Mouse (Mus musculus) liver, embryonic 14.5 days (tissue): ENCODE results near the gene Slc25a33. TPM values are rescaled to one million over a fixed set of nuclear protein-coding genes. Genes with fewer than 3 reads are reported as not detected.

ENCODE experiments used
- ATAC-seq: fragments of 200-750 bp; cut with Nextera tagmentation; 2 replicates; pipeline ENCODE4 v1.8.0; 2017; ENCODE audit warnings: moderate number of reproducible peaks, mild to moderate bottlenecking, moderate library complexity; ENCODE audit not compliant: insufficient read depth
- DNase-seq, 3 experiments: peaks; one replicate each; pipeline ENCODE4 v3.0.0-alpha.2; 2012 to 2013; ENCODE audit warnings: low read depth in 3 of 3, low spot score in 3 of 3
- H3K27ac ChIP-seq: fragments of 300-500 bp; sonication (generic); 2 replicates; pipeline ENCODE4 v1.5.1; 2014; ENCODE audit warnings: moderate library complexity, mild to moderate bottlenecking, control low read depth, inconsistent platforms
- H3K27me3 ChIP-seq: fragments of 300-500 bp; sonication (generic); 2 replicates; pipeline ENCODE4 v1.6.1; 2014; ENCODE audit warnings: mild to moderate bottlenecking, low read length, moderate library complexity; ENCODE audit not compliant: control insufficient read depth, insufficient read depth
- H3K36me3 ChIP-seq: fragments of 300-500 bp; sonication (generic); replicated peaks from 2 replicates; pipeline ENCODE4 v1.6.1; 2014; ENCODE audit warnings: low read depth; ENCODE audit not compliant: control insufficient read depth, insufficient read depth
- H3K4me1 ChIP-seq, 2 experiments: fragments of 200-500 bp in 1 of 2; fragments of 300-500 bp in 1 of 2; sonication (generic) in 1 of 2; replicated peaks; 2 replicates each; pipeline ENCODE4 v1.6.1; 2012 to 2014; ENCODE audit warnings: antibody characterized with exemption in 1 of 2, inconsistent platforms in 1 of 2, low read length in 1 of 2; ENCODE audit not compliant: control insufficient read depth in 2 of 2, insufficient read depth in 2 of 2
- H3K4me2 ChIP-seq: fragments of 300-500 bp; sonication (generic); 2 replicates; pipeline ENCODE4 v1.6.1; 2014; ENCODE audit warnings: low read depth, mild to moderate bottlenecking, control low read depth, moderate library complexity
- H3K4me3 ChIP-seq, 2 experiments: fragments of 200-500 bp in 1 of 2; fragments of 300-500 bp in 1 of 2; sonication (generic) in 1 of 2; 2 replicates each; pipeline ENCODE4 v1.5.1; 2012 to 2014; ENCODE audit warnings: low read depth in 2 of 2, low read length in 2 of 2, mild to moderate bottlenecking in 2 of 2, control low read depth in 1 of 2, inconsistent platforms in 1 of 2, moderate library complexity in 1 of 2; ENCODE audit not compliant: insufficient read depth in 1 of 2
- H3K9ac ChIP-seq: fragments of 300-500 bp; sonication (generic); replicated peaks from 2 replicates; pipeline ENCODE4 v1.6.1; 2014; ENCODE audit warnings: mild to moderate bottlenecking, control low read depth, moderate library complexity
- H3K9me3 ChIP-seq: fragments of 300-500 bp; sonication (generic); 2 replicates; pipeline ENCODE4 v1.6.1; 2016; ENCODE audit warnings: low read length, mixed read lengths; ENCODE audit not compliant: control insufficient read depth
- CTCF ChIP-seq: IDR thresholded peaks from 2 replicates; pipeline ENCODE4 v1.5.1; 2016; ENCODE audit warnings: antibody characterized with exemption, low read depth, control low read depth
- EP300 ChIP-seq: IDR thresholded peaks from 2 replicates; pipeline ENCODE4 v1.6.1; 2016; ENCODE audit warnings: antibody characterized with exemption, low read depth
- WGBS: fragments of 180-500 bp; shearing (Covaris S2); extraction: QIAGEN DNeasy Blood & Tissue Kit; methylation state at CpG from one replicate; pipeline ENCODE4 v1.1.7; 2014; ENCODE audit not compliant: insufficient replicate concordance; 5-methylcytosine and 5-hydroxymethylcytosine counted together
- polyA plus RNA-seq, 2 experiments: library from polyadenylated mRNA; depleted of rRNA in 1 of 2; stranded (reverse) in 1 of 2; unstranded in 1 of 2; fragments of >200 nt; fragmentation: Nextera tagmentation in 1 of 2; extraction: Ambion mirVana in 1 of 2; gene quantifications; 2 replicates each; pipeline versions ENCODE4 v1.2.1 to v1.2.3; 2012 to 2014

The Slc25a33 gene
- polyA plus RNA-seq, 2 experiments = 4.8 to 7.8 TPM

DNA sequence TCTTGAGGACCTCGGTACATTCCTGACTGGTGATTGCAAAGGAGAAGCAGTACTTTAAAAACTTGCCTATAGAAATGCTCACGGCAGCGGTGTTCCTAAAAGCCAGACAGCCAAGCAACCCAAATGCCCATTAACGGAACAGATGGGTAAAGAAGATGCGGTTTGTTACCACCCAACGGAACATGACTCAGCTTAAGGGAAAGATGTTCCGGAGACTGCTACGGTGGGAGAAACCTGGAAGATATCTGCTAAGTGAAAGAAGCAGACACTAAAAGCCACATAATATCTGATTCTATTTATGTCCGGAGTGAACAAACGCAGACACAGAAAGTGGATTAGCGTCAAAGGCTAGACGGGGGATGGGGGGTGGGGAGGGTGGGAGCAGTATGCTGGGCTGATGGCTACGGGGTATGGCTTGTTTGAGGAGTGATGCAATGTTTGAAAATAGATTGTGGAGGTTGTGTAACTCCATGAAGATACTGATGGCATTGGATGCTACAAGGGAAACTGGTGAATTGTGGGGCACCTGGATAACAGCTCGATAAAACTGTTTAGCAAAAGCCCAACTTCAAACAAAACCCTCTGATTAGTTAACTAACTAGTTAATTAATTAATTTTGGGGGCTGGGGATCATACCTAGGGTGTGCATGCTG lies 22.6 kb upstream of the Slc25a33 start:
- H3K27me3 ChIP-seq = no peaks in the 10 kb centered on the region
- H3K4me2 ChIP-seq = no peak overlapping the region
- TF ChIP-seq EP300 = no peak
- no peak for TF ChIP-seq CTCF
- H3K4me1 ChIP-seq = peaks cover 0 to 24% of the 10 kb centered on the region in 2 experiments; a peak in 2 of 4 replicates
- WGBS = 53% methylated on average over 14 of the region's 14 CpGs
- H3K9ac ChIP-seq = no peak overlapping the region
- no peak overlapping the region for H3K27ac ChIP-seq
- peak; percentile 27; the same call in 1 of the 2 replicates for ATAC-seq
- H3K36me3 ChIP-seq = no peaks in the 10 kb centered on the region
- no peaks in the 10 kb centered on the region for H3K9me3 ChIP-seq
- no peak for DNase-seq
- H3K4me3 ChIP-seq = no peak overlapping the region

DNA sequence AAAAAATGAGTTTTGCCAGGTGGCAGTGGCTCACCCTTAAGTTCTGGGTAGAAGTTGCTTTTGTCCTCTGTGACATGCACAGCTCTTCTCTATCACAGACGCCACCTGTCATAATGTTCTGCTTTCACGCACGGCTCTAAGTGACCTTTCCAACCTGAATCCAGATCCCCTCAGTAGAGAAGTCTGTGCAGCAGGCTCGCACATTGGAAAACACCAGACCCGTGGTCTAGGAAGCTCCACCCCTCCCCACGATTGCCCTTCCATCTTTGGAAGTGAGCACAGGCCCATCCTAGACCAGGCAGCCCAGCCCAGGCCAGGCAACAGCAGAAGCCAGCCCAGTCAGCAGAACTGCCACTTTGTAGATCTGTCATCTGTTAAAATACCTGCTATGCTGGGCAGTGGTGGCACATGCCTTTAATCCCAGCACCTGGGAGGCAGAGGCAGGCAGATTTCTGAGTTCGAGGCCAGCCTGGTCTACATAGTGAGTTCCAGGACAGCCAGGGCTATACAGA lies 20.9 kb upstream of the Slc25a33 start:
- ATAC-seq = no peak
- WGBS = 61% methylated on average over 7 of the region's 7 CpGs
- H3K9ac ChIP-seq = no peak overlapping the region

DNA sequence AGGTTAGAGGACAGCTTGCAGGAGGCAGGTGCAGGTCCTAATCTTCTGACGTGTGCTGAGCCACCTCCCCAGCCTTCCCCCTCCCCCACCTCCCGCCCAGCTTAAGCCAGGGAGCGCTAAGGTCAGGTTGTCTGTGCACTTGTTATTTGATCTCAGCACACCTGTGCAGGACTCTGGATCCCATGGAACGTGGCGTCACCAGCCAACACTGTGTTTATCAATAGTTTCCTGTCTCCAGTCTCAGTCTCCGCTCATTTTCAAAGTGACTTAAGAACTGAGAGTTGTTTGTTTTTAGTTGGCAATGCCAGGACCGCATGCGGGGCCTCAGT lies 19.9 kb upstream of the Slc25a33 start:
- Histone ChIP-seq H3K4me3 (no peak overlapping the region), H3K4me1 (peaks cover 0 to 32% of the 10 kb centered on the region in 2 experiments; a peak in 2 of 4 replicates), H3K27me3 (no peaks in the 10 kb centered on the region), H3K9ac (no peak overlapping the region), H3K9me3 (no peaks in the 10 kb centered on the region), H3K4me2 (no peak overlapping the region), H3K27ac (no peak overlapping the region), H3K36me3 (no peaks in the 10 kb centered on the region)
- DNase-seq (no peak), ATAC-seq (peak; percentile 27; the same call in 1 of the 2 replicates)
- no peak for TF ChIP-seq EP300
- no peak for TF ChIP-seq CTCF
- WGBS = 49% methylated on average over 8 of the region's 8 CpGs

More for the DNA sequence above, 20.9 kb upstream of the Slc25a33 start:
- TF ChIP-seq EP300 = no peak
- TF ChIP-seq CTCF = no peak
- no peaks in the 10 kb centered on the region for H3K27me3 ChIP-seq
- H3K4me1 ChIP-seq = peaks cover 0 to 32% of the 10 kb centered on the region in 2 experiments; a peak in 2 of 4 replicates
- DNase-seq = no peak
- no peak overlapping the region for H3K4me2 ChIP-seq
- no peaks in the 10 kb centered on the region for H3K9me3 ChIP-seq
- no peak overlapping the region for H3K4me3 ChIP-seq
- H3K36me3 ChIP-seq = no peaks in the 10 kb centered on the region
- no peak overlapping the region for H3K27ac ChIP-seq

DNA sequence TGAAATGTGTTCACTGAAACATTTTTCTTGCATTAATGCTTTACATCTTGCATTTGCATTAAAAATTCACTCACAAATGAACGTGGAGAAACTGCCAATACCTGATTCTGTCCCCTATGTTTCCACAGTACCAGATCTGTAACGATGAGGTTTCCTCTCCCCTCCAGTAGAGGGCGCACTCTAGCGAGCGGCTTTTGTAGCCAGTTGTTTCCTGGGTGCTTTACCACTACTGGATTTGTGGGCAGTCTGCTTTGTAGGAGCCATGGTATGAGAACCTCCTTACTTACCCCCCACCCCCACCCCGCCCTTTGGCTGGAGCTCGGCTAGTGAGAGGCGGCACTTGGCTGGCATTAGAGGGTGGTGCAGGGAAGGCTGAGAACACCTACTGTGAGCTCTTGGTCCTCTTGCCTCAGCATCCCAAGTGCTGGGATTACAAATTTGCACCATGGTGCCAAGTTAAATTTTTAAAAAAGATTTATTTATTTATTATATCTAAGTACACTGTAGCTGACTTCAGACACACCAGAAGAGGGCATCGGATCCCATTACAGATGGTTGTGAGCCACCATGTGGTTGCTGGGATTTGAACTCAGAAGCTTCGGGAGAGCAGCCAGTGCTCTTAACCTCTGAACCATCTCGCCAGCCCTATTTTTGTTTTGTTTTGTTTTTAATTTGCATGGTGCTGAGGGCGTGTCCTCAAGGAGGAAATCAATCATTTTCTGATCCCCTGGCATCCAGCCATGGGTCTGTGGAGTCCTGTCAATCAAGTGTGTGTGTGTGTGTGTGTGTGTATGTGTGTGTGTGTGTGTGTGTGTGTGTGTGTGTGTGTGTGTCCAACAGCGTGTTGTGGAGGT lies 19.3 kb upstream of the Slc25a33 start:
- H3K27ac ChIP-seq = no peak overlapping the region
- H3K36me3 ChIP-seq = no peaks in the 10 kb centered on the region
- H3K4me2 ChIP-seq = no peak overlapping the region
- TF ChIP-seq CTCF (peak; percentile 83), EP300 (no peak)
- DNase-seq (no peak), ATAC-seq (peak; percentile 2; the same call in 1 of the 2 replicates)
- H3K4me3 ChIP-seq = no peak overlapping the region
- whole genome bisulfite sequencing = 34% methylated on average over 13 of the region's 13 CpGs
- no peaks in the 10 kb centered on the region for H3K9me3 ChIP-seq
- peaks cover 0 to 29% of the 10 kb centered on the region in 2 experiments; a peak in 2 of 4 replicates for H3K4me1 ChIP-seq
- H3K9ac ChIP-seq = no peak overlapping the region
- no peaks in the 10 kb centered on the region for H3K27me3 ChIP-seq
